Mouse (Mus musculus): ENCODE results near the gene Ppard.

Ppard gene

GRCm38 (mm10) chr17:28223561-28224391, 8.7 kb upstream of the Ppard start:
- peak; percentile 95 for DNase-seq (ENCODE audit: inconsistent ontology term)

DNA sequence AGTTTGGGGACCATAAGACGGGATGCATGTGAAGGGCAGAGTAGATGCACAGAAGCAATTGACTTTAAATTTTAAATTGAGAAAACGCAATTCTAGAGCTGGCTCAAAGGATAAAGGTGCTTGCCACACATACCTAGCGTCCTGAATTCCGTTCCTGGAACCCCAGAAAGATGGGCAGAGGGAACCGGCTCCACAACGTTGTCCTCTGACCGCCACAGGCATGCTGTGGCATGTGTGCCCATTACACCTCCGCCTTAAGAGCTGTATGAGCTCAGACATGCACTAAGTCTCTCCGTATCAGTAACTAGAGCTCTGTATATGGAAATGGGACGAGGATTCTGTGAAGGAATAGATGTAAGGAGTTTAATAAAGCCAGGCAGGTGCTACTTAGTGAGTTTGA, 7.9 kb upstream of the Ppard start:
- DNase-seq (ENCODE audit: inconsistent ontology term), result no peak

- peak; percentile 79 for DNase-seq (ENCODE audit: inconsistent ontology term)
These were observed 6.5 kb upstream of the Ppard start for GRCm38 (mm10) chr17:28226014-28226413.

GRCm38 (mm10) chr17:28230486-28230885, 2.0 kb upstream of the Ppard start:
- DNase-seq (ENCODE audit: inconsistent ontology term), result no peak

DNA sequence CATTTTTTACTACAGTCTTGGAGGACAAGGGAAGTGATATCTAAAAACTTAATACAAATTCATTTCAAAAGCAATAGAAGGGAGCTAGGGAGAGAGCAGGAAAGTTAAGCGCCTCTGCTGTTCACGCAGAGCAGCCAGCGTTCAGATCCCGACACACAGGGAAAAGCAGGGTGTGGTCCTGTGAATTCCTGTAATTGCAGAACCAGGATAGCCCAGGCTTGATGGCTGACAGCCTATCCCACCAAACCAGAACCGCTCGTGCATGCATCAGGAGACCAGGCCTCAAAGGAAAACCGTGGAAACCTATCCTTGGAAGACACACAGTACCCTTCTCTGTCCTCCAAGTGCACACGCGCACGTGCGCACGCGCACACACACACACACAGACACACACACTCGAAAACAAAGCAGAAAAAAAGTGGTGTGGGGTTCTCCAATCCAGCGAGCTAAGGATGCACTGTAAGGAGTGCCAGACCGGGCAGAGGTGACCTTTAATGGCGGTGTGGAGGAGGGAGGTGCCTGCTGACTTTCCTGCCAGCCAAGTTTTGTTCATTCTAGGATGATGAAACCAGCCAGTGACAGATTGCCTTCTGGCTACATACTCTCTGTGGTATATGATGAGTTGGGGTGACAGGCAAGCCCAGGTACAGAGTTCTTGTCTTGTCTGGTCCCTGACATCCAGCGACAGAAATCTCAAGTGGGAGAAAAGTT, 1.3 kb upstream of the Ppard start:
- DNase-seq (ENCODE audit: inconsistent ontology term), result no peak

- DNase-seq (ENCODE audit: inconsistent ontology term), result peak; percentile 44
These were observed 711 bp downstream of the Ppard start for GRCm38 (mm10) chr17:28233091-28233731.

GRCm38 (mm10) chr17:28234641-28235040, 2.1 kb downstream of the Ppard start:
- no peak for DNase-seq (ENCODE audit: inconsistent ontology term)

- peak; percentile 62 for DNase-seq (ENCODE audit: inconsistent ontology term)
These were observed 3.6 kb downstream of the Ppard start for GRCm38 (mm10) chr17:28235982-28236635.

GRCm38 (mm10) chr17:28236636-28237015, 4.1 kb downstream of the Ppard start:
- DNase-seq (ENCODE audit: inconsistent ontology term), result no peak

DNA sequence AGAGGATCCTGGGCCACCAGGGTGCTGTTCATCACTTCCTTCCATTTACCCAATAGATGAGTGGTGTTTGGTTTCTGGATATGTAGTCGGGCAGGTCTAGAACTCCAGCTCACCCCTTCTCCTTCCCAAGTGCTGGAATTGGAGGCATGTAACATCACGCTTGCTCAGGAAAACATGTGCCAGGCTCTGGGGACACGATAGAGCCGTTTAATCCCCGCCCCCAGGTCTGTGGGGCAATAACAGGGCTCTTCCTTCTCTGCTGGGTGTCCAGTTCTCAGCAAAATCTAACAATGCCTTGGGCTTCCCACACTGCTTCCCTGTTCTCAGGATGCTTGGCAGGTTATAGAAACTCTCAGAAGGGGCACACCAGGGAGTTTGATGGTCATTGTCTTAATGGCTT, 4.9 kb downstream of the Ppard start:
- DNase-seq (ENCODE audit: inconsistent ontology term), result no peak

DNA sequence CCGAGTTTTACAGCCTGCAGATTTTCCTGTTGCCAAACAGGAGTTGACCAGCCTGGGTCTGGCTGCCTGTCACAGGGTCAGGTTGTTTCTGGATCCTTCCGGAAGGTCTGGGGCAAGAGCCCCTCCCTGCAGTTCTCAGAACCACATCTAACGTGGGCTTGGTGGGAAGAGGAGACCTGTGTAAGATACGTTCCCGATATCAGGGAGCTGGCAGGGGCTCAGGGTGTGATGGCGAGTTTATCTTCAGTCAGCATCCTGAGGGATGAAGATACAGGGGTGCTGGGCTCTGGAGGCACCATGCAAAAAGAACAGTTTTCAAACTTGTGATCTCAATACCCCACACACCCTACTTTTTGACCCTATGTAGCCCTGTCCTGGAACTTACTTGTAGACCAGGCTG, 5.4 kb downstream of the Ppard start:
- DNase-seq (ENCODE audit: inconsistent ontology term), result no peak

- DNase-seq (ENCODE audit: inconsistent ontology term), result no peak
These were observed 8.3 kb downstream of the Ppard start for GRCm38 (mm10) chr17:28240846-28241245.

DNA sequence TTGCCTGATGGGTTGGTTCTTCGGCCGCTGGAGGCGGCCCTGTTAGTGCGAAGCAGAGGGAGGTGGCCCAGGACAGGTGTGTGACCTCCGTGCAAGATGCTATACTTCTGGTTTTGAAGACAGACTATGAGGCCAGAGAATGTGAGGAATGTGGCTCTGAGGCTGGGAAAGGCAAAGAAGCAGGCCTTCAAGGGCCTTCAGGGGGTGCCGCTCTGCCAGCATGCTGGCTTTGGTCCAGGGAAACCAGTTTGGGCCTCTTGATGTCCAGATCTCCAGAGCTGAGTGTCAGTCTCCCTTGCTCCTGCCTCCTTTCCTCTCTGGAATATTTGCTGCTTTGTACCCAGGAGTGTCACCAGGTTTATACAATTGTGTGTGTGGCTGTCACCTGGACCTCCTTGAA, 9.8 kb downstream of the Ppard start:
- DNase-seq (ENCODE audit: inconsistent ontology term), result no peak

DNA sequence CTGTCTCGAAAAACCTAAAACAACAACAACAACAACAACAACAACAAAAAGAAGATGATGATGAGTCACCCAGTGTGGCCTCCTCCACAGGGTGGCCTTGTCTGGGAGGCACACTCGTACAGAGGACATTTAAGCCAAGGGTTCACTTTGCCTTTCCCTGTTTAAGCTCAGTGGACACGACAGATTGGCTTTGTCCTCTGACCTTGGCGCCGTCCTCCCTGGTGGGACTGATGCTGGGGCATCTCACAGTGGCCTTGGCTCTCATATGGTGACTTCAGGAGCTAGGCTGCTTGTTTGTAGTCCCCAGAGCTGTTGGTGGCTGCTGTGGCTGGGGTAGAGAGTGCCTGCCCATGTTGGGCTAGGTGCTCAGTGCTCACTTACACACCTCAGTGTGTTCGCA, 11.7 kb downstream of the Ppard start:
- DNase-seq (ENCODE audit: inconsistent ontology term), result no peak

GRCm38 (mm10) chr17:28244714-28245113, 12.2 kb downstream of the Ppard start:
- DNase-seq (ENCODE audit: inconsistent ontology term), result peak; percentile 54

DNA sequence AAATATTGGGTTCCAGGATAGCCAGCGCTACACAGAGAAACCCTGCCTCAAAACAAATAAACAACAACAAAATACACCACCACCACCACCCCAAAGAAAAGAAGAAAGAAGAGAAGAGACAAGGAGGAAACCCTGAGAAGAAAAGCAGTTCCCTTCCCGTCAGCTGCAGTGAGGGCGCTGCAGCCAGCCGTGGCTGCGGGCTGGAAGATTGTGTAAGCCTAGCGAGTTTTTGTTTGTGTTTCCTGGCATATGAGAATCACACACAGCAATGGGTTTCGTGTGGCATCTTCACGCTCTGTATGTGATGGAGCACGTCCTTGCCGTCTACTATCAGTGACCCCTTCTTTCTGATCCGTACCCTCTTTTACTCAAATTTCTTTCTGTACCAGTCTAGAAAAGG, 14.1 kb downstream of the Ppard start:
- no peak for DNase-seq (ENCODE audit: inconsistent ontology term)

DNA sequence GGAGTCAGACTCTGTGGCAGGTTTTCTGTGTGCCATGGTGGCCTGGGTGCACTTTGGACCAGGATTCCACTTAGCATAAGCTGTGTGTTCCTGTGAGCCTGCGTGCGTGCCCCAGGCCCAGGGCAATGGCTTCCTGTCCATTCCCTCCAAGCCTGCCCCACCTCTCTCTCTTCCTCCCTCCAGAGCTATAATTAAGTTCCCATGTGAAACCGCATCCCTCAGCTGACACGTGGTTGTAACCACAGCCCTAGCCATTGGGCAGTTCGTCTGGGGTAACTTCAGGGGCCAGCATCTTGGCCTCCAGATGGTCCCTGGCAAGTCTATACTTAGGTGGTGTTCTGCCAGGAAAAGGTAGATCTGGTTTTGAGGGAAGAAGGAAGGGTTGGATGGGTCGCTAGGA, 15.1 kb downstream of the Ppard start:
- DNase-seq (ENCODE audit: inconsistent ontology term), result no peak

DNA sequence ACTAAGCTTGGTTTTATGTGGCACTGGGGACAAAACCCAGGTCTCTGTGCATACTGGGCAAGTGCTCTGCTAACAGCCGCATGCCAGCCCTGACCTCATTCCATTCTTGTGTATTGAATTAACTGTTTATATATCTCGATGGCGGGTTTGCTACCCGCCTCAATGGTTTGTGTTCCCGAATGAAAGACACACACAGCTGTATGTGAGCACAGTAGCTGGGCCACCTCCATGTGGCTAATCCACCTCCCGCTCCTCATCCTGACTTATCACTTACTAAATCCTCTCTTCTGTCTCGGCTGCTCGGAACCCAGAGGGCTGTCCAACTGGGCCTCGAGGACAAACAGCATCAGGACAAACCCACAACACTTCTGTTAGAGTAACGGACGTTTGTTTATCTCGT, 16.6 kb downstream of the Ppard start:
- DNase-seq (ENCODE audit: inconsistent ontology term), result no peak

DNA sequence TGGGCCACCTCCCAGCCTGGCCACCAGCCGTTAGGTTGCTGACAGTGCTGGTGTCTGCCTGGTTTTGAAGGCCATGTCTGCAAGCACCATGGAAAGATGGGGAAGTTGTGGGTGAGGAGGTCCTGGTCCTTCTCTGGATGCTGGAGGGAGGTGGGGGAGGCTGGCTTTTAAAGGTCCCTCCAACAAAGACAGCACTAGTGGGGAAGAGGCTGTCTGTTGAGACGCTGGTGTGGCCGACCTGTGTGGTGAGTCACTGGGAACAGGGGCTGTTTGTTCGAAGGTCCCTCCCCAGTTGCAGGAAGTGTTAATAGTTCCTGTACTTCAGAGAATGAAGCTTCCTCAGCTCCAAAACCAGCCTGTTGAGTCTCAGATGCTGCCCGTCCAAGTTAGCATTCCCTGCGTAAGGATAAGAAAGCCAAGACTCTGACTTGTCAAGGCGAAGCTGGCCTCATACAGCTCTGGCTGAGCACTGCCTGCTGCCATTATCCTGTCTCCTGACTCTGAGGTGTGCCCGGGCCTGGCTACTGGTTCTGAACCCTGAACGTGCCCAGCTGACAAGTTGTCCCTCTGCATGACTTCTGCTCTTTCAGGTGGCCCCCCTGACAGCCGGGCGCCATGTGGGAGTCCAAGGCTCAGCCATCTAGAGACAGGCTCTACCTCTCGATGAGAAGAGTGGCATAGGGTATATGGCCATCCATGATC, 19.2 kb downstream of the Ppard start:
- no peak for DNase-seq (ENCODE audit: inconsistent ontology term)

DNA sequence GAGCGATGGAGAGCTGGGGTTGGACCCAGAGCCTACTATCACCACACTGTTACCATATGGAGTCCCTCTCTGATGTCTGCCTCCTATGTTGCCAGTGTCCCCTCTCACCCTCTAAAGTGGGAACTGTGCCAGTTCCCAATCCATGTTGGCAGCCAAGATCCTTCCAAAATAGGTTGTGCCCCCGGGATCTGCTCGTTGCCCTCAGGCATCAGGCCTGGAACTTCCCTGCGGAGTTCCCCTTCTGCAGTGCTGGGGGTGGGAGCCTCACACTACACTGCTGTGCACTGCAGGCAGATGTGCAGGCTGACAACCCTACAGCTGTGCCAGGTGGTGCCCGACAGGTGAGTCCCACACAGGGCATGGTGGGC, 19.8 kb downstream of the Ppard start:
- no peak for DNase-seq (ENCODE audit: inconsistent ontology term)

DNA sequence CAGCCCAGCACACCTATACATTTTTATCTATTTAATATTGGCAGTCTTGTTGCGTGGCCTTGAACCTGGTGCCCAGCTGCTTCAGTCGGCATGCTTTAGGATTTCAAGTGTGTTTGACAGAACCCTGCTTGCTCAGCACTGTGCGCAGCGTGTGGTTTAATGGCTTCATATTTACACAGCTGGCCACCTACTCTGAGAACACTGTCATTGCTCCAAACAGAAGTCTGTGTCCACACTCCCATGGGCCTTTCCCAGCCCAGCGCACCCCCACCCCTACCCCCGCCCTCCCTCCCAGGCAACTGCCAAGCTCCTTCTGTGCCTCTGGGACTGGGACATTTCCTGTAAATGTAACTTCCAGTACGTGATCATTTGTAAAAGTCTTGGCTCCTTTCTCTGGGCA, 20.7 kb downstream of the Ppard start:
- DNase-seq (ENCODE audit: inconsistent ontology term), result no peak

DNA sequence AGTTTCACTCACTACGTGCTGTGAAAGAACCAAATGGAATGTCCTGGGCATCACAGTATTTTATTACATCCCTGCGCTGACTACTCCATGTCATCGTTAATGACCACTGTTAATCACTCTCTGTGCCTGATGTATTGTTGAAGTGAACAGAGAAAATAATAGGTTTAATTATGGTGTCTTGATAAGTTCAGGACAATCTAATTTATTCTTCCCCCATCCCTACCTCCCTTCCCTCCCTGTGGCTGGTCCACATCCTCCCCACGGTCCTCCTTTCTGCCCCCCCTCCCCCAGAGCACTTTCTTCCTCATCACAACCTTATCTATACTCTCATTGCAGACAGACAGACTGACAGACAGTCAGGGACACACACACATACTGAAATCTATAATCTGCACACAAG, 22.3 kb downstream of the Ppard start:
- DNase-seq (ENCODE audit: inconsistent ontology term), result no peak
